Mouse (Mus musculus) lung, embryonic 14.5 days (tissue): Measurements from ENCODE around the gene Tomt. TPM values are rescaled to one million over a fixed set of nuclear protein-coding genes. Genes with fewer than 3 reads are reported as not detected.

Source experiments
- ATAC-seq: fragments of 200-750 bp; cut with Nextera tagmentation; 2 replicates; pipeline ENCODE4 v1.8.0; 2017; ENCODE audit warnings: mild to moderate bottlenecking, moderate TSS enrichment, moderate library complexity; ENCODE audit not compliant: insufficient read depth
- DNase-seq: peaks from one replicate; pipeline ENCODE4 v3.0.0-alpha.2; 2015
- H3K27ac ChIP-seq: fragments of 300-500 bp; sonication (generic); 2 replicates; pipeline ENCODE4 v1.5.1; 2014; ENCODE audit warnings: low read depth, mild to moderate bottlenecking, moderate library complexity
- H3K27me3 ChIP-seq: fragments of 300-500 bp; sonication (generic); 2 replicates; pipeline ENCODE4 v1.6.1; 2014; ENCODE audit warnings: low read length, control low read depth; ENCODE audit not compliant: insufficient read depth
- H3K36me3 ChIP-seq: fragments of 300-500 bp; sonication (generic); 2 replicates; pipeline ENCODE4 v1.6.1; 2014; ENCODE audit warnings: control low read depth; ENCODE audit not compliant: insufficient read depth
- H3K4me1 ChIP-seq: fragments of 300-500 bp; sonication (generic); 2 replicates; pipeline ENCODE4 v1.6.1; 2014; ENCODE audit warnings: antibody characterized with exemption, control low read depth; ENCODE audit not compliant: insufficient read depth
- H3K4me2 ChIP-seq: fragments of 300-500 bp; sonication (generic); 2 replicates; pipeline ENCODE4 v1.6.1; 2014; ENCODE audit warnings: mild to moderate bottlenecking
- H3K4me3 ChIP-seq: fragments of 300-500 bp; sonication (generic); 2 replicates; pipeline ENCODE4 v1.5.1; 2014; ENCODE audit warnings: low read depth, low read length
- H3K9ac ChIP-seq: fragments of 300-500 bp; sonication (generic); 2 replicates; pipeline ENCODE4 v1.6.1; 2014
- H3K9me3 ChIP-seq: fragments of 300-500 bp; sonication (generic); 2 replicates; pipeline ENCODE4 v1.6.1; 2016; ENCODE audit warnings: low read depth, low read length, control low read depth
- CTCF ChIP-seq: IDR thresholded peaks from 2 replicates; pipeline ENCODE4 v1.5.1; 2016; ENCODE audit warnings: antibody characterized with exemption, low read depth
- WGBS: fragments of 180-500 bp; shearing (Covaris S2); extraction: QIAGEN DNeasy Blood & Tissue Kit; methylation state at CpG from one replicate; pipeline ENCODE4 v1.1.7; 2014; 5-methylcytosine and 5-hydroxymethylcytosine counted together
- polyA plus RNA-seq: library from polyadenylated mRNA; unstranded; fragments of >200 nt; fragmentation: Nextera tagmentation; extraction: Ambion mirVana; gene quantifications from 2 replicates; pipeline ENCODE4 v1.2.1, GENCODE M21; 2014

Gene Tomt
- polyA plus RNA-seq, 1 experiment from 2014 or later: 0.43 TPM

- Histone ChIP-seq H3K9ac (no peak within 1 kb of the TSS), H3K4me1 (no peaks in the 10 kb centered on the region), H3K4me2 (no peak within 1 kb of the TSS), H3K36me3 (no peaks in the 10 kb centered on the region), H3K9me3 (no peaks in the 10 kb centered on the region), H3K27ac (peak within 1 kb of the TSS; percentile 33; the same call in 1 of the 2 replicates), H3K4me3 (no peak within 1 kb of the TSS), H3K27me3 (no peaks in the 10 kb centered on the region)
- no peak for TF ChIP-seq CTCF
- WGBS: 64% methylated on average over 2 of the region's 2 CpGs
- DNase-seq (no peak), ATAC-seq (no peak)
These were observed 35.5 kb downstream of the Tomt start, which contains the start of gene Folr1 for GRCm38 (mm10) chr7:101870629-101871028. Gene Folr1, minus strand, starts transcription at chr7:101870788.

- H3K27ac ChIP-seq: no peak overlapping the region
- WGBS: 71% methylated on average over 7 of the region's 7 CpGs
- TF ChIP-seq CTCF: no peak
These were observed 37.0 kb downstream of the Tomt start for GRCm38 (mm10) chr7:101869163-101869500.

GRCm38 (mm10) chr7:101868241-101869162, 37.7 kb downstream of the Tomt start:
- Histone ChIP-seq H3K27ac (no peak overlapping the region), H3K36me3 (no peaks in the 10 kb centered on the region), H3K9me3 (no peaks in the 10 kb centered on the region), H3K9ac (no peak overlapping the region), H3K4me3 (no peak overlapping the region), H3K27me3 (no peaks in the 10 kb centered on the region), H3K4me1 (no peaks in the 10 kb centered on the region), H3K4me2 (no peak overlapping the region)
- no peak for TF ChIP-seq CTCF
- DNase-seq: peak; percentile 37
- WGBS: 59% methylated on average over 13 of the region's 13 CpGs
- no peak for ATAC-seq

More at GRCm38 (mm10) chr7:101869163-101869500, 37.0 kb downstream of the Tomt start:
- ATAC-seq (no peak), DNase-seq (no peak)
- Histone ChIP-seq H3K4me1 (no peaks in the 10 kb centered on the region), H3K9me3 (no peaks in the 10 kb centered on the region), H3K4me3 (no peak overlapping the region), H3K4me2 (no peak overlapping the region), H3K9ac (no peak overlapping the region), H3K27me3 (no peaks in the 10 kb centered on the region), H3K36me3 (no peaks in the 10 kb centered on the region)

GRCm38 (mm10) chr7:101867482-101867881, 38.7 kb downstream of the Tomt start:
- 98% methylated on average over 4 of the region's 4 CpGs for WGBS
- Histone ChIP-seq H3K27ac (no peak overlapping the region), H3K4me2 (no peak overlapping the region), H3K9me3 (no peaks in the 10 kb centered on the region), H3K4me3 (no peak overlapping the region), H3K9ac (no peak overlapping the region), H3K4me1 (no peaks in the 10 kb centered on the region), H3K36me3 (no peaks in the 10 kb centered on the region), H3K27me3 (no peaks in the 10 kb centered on the region)
- no peak for TF ChIP-seq CTCF
- no peak for DNase-seq
- ATAC-seq: no peak

- Histone ChIP-seq H3K27me3 (no peaks in the 10 kb centered on the region), H3K9me3 (no peaks in the 10 kb centered on the region), H3K36me3 (no peaks in the 10 kb centered on the region), H3K4me1 (no peaks in the 10 kb centered on the region), H3K9ac (no peak overlapping the region), H3K4me2 (no peak overlapping the region), H3K4me3 (no peak overlapping the region), H3K27ac (no peak overlapping the region)
- no peak for TF ChIP-seq CTCF
- 74% methylated on average over 11 of the region's 11 CpGs for WGBS
- DNase-seq (no peak), ATAC-seq (no peak)
These were observed 39.5 kb downstream of the Tomt start for GRCm38 (mm10) chr7:101866491-101867265.

GRCm38 (mm10) chr7:101863415-101863814, 42.7 kb downstream of the Tomt start, which contains the start of gene Anapc15:
Gene Anapc15, plus strand, starts transcription at chr7:101863715.
- no peak within 1 kb of the TSS for H3K27ac ChIP-seq
- H3K27me3 ChIP-seq: no peaks in the 10 kb centered on the region
- WGBS: 59% methylated on average over 3 of the region's 3 CpGs
- no peaks in the 10 kb centered on the region for H3K4me1 ChIP-seq
- no peak for TF ChIP-seq CTCF
- no peak within 1 kb of the TSS for H3K4me2 ChIP-seq
- DNase-seq: no peak
- ATAC-seq: no peak
- no peak within 1 kb of the TSS for H3K9ac ChIP-seq
- H3K4me3 ChIP-seq: no peak within 1 kb of the TSS
- no peaks in the 10 kb centered on the region for H3K36me3 ChIP-seq
- H3K9me3 ChIP-seq: no peaks in the 10 kb centered on the region

GRCm38 (mm10) chr7:101862291-101862690, 43.9 kb downstream of the Tomt start:
- ATAC-seq: no peak

More at GRCm38 (mm10) chr7:101862291-101862690, 43.9 kb downstream of the Tomt start:
- H3K27ac ChIP-seq: no peak overlapping the region
- no peak overlapping the region for H3K4me3 ChIP-seq
- no peaks in the 10 kb centered on the region for H3K9me3 ChIP-seq
- no peak overlapping the region for H3K9ac ChIP-seq
- 45% methylated on average over 3 of the region's 3 CpGs for WGBS
- no peaks in the 10 kb centered on the region for H3K4me1 ChIP-seq
- H3K36me3 ChIP-seq: no peaks in the 10 kb centered on the region
- H3K4me2 ChIP-seq: no peak overlapping the region
- 0 out of 2 replicates have a peak, but pooled peaks have one; percentile 11 for TF ChIP-seq CTCF
- H3K27me3 ChIP-seq: no peaks in the 10 kb centered on the region
- DNase-seq: no peak
